Mouse (Mus musculus): ENCODE data around the gene Abca8a. TPM values are rescaled to one million over a fixed set of nuclear protein-coding genes. Genes with fewer than 3 reads are reported as not detected.

The Abca8a gene
- total and polyA plus RNA-seq, 3 experiments: 0.08 TPM; not detected in 2

DNA sequence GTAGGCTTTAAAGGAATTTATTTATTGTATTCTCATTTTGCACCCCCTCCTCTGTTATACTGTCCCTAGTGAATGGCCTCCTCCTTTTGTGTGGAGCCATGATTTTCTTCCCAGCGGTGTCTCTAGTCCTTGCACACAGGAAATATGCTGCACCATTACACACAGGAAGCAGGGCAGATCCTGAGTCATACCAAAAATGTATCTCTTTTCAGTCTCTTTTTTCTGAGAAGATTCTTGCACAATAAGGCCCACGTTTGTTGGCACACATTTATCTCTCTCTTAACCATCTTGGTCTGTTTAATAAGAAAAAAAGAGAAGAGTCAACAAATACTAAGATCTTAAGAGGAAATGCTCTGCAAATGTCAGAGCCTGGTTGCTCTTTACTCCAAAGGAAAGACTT, 4.5 kb downstream of the Abca8a start:
- Histone ChIP-seq H3K27me3 (replicated peaks) (no peaks in the 10 kb centered on the region), H3K79me2 (replicated peaks; ENCODE audit: control insufficient read depth, extremely low read depth, insufficient read depth, poor library complexity, severe bottlenecking) (no peaks in the 10 kb centered on the region), H3K9ac (ENCODE audit: insufficient read depth, low read depth) (no peak overlapping the region), H3K4me3 (replicated peaks in 1 of 3; ENCODE audit: low read depth in 2 of 3, low read length in 2 of 3, poor library complexity in 1 of 3) (no peak overlapping the region), H3K4me2 (ENCODE audit: insufficient read depth, low read depth, poor library complexity, severe bottlenecking) (no peak overlapping the region), H3K27ac (ENCODE audit: insufficient read depth, low read depth) (no peak overlapping the region), H3K9me3 (replicated peaks; ENCODE audit: low read length) (no peaks in the 10 kb centered on the region), H3K4me1 (ENCODE audit: control insufficient read depth in 1 of 2, insufficient read depth in 2 of 2) (no peaks in the 10 kb centered on the region), H3K36me3 (replicated peaks in 1 of 2; ENCODE audit: control insufficient read depth in 1 of 2, insufficient read depth in 1 of 2, low read length in 1 of 2) (no peaks in the 10 kb centered on the region)
- in situ Hi-C loops (cut with MboI; ENCODE audit: low pct_ligation_motif_present, low pct_unique_long_range_greater_than_20kb, low sequenced_read_pairs): no loop called here
- TF ChIP-seq CHD2 (IDR thresholded peaks at IDR 0.05; ENCODE audit: low read length) (no peak), ETS1 (conservative IDR thresholded peaks at IDR 0.05; ENCODE audit: low read depth, low read length) (no peak), SMC3 (IDR thresholded peaks at IDR 0.05; ENCODE audit: low read depth, low read length) (no peak), RCOR1 (conservative IDR thresholded peaks at IDR 0.05; ENCODE audit: low read depth, low read length) (no peak), MAX (IDR thresholded peaks at IDR 0.05; ENCODE audit: low read length) (no peak), E2F4 (IDR thresholded peaks at IDR 0.05; ENCODE audit: insufficient replicate concordance, low read depth, low read length) (no peak), MAFK (IDR thresholded peaks at IDR 0.05; ENCODE audit: insufficient replicate concordance, low read length) (no peak)
- DNase-seq (ENCODE audit: extremely low read depth): no peak
- dilution Hi-C loops (cut with MboI; ENCODE audit: extremely low pct_ligation_motif_present, extremely low pct_unique_long_range_greater_than_20kb, low sequenced_read_pairs): no loop called here

DNA sequence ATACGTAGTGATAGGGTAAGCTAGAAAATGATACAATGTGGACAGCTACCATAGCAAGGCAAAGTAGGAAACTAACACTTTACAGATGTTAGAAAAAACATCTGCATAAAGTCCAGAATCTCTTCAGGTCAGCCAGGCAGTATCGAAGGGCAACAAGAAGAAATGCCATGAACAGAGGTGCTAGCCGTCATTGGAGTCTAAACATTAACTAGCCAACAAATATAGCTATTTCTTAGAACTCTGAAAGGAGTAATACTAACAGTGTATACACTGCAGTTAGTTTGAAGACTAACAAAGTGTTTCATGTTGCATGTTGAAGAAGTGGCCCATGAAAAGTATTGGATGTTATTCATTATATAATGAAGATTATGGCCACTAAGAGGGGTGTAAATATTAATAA, 23.6 kb downstream of the Abca8a start:
- H3K4me1 ChIP-seq (ENCODE audit: control insufficient read depth in 1 of 2, insufficient read depth in 2 of 2): no peaks in the 10 kb centered on the region
- no peak overlapping the region for H3K27ac ChIP-seq (ENCODE audit: insufficient read depth, low read depth)
- no peaks in the 10 kb centered on the region for H3K79me2 ChIP-seq (replicated peaks; ENCODE audit: control insufficient read depth, extremely low read depth, insufficient read depth, poor library complexity, severe bottlenecking)
- no peaks in the 10 kb centered on the region for H3K36me3 ChIP-seq (replicated peaks in 1 of 2; ENCODE audit: control insufficient read depth in 1 of 2, insufficient read depth in 1 of 2, low read length in 1 of 2)
- H3K27me3 ChIP-seq (replicated peaks): no peaks in the 10 kb centered on the region
- no peak overlapping the region for H3K9ac ChIP-seq (ENCODE audit: insufficient read depth, low read depth)
- no peak overlapping the region for H3K4me2 ChIP-seq (ENCODE audit: insufficient read depth, low read depth, poor library complexity, severe bottlenecking)
- no peak for TF ChIP-seq BHLHE40 (IDR thresholded peaks at IDR 0.05; ENCODE audit: low read depth, low read length)
- no peak for TF ChIP-seq JUN (IDR thresholded peaks at IDR 0.05; ENCODE audit: insufficient read depth, low read depth, low read length)
- TF ChIP-seq JUND (conservative IDR thresholded peaks at IDR 0.05; ENCODE audit: low read depth, low read length): no peak
- TF ChIP-seq PAX5 (IDR thresholded peaks at IDR 0.05; ENCODE audit: low read length): no peak
- TF ChIP-seq CHD1 (IDR thresholded peaks at IDR 0.05; ENCODE audit: low read depth, low read length): no peak
- TF ChIP-seq MAFK (IDR thresholded peaks at IDR 0.05; ENCODE audit: insufficient replicate concordance, low read length): no peak
- no peak for TF ChIP-seq MAZ (IDR thresholded peaks at IDR 0.05; ENCODE audit: low read depth, low read length)
- no peak for TF ChIP-seq UBTF (IDR thresholded peaks at IDR 0.05; ENCODE audit: low read depth, low read length)
- TF ChIP-seq MYC (IDR thresholded peaks at IDR 0.05; ENCODE audit: low read depth, low read length): no peak
- TF ChIP-seq IRF4 (IDR thresholded peaks at IDR 0.05; ENCODE audit: low read depth, low read length): no peak
- no peak for TF ChIP-seq RAD21 (IDR thresholded peaks at IDR 0.05; ENCODE audit: low read depth, low read length)
- TF ChIP-seq CHD2 (IDR thresholded peaks at IDR 0.05; ENCODE audit: low read length): no peak
- no peak for DNase-seq (ENCODE audit: extremely low read depth)
- no peaks in the 10 kb centered on the region for H3K9me3 ChIP-seq (replicated peaks; ENCODE audit: low read length)
- dilution Hi-C loops (cut with MboI; ENCODE audit: extremely low pct_ligation_motif_present, extremely low pct_unique_long_range_greater_than_20kb, low sequenced_read_pairs) (no loop called here), in situ Hi-C loops (cut with MboI; ENCODE audit: low pct_ligation_motif_present, low pct_unique_long_range_greater_than_20kb, low sequenced_read_pairs) (no loop called here)
- no peak overlapping the region for H3K4me3 ChIP-seq (replicated peaks in 1 of 3; ENCODE audit: low read depth in 2 of 3, low read length in 2 of 3, poor library complexity in 1 of 3)
